Mouse (Mus musculus) ES-Bruce4 (cell line): ENCODE results near the gene Ces1b. TPM values are rescaled to one million over a fixed set of nuclear protein-coding genes. Genes with fewer than 3 reads are reported as not detected.

Experiments
- H3K27ac ChIP-seq: 2 replicates; pipeline ENCODE4 v1.5.1; 2012; ENCODE audit warnings: low read length, inconsistent platforms; ENCODE audit not compliant: insufficient read depth
- H3K27me3 ChIP-seq: 2 replicates; pipeline ENCODE4 v1.6.1; 2012; ENCODE audit warnings: mild to moderate bottlenecking, low read length, inconsistent platforms; ENCODE audit not compliant: control insufficient read depth, poor library complexity, insufficient read depth, severe bottlenecking
- H3K36me3 ChIP-seq: 2 replicates; pipeline ENCODE4 v1.6.1; 2012; ENCODE audit warnings: inconsistent platforms, mild to moderate bottlenecking, low read length, moderate library complexity; ENCODE audit not compliant: control insufficient read depth, poor library complexity, insufficient read depth, severe bottlenecking
- H3K4me1 ChIP-seq: one replicate; pipeline ENCODE4 v1.8.1; 2011; ENCODE audit warnings: low read length; ENCODE audit not compliant: control insufficient read depth, insufficient read depth
- H3K4me3 ChIP-seq: 2 replicates; pipeline ENCODE4 v1.5.1; 2011; ENCODE audit warnings: low read depth, mild to moderate bottlenecking, low read length
- H3K9ac ChIP-seq: 2 replicates; pipeline ENCODE4 v1.6.1; 2012; ENCODE audit warnings: low read depth, mild to moderate bottlenecking, inconsistent platforms; ENCODE audit not compliant: poor library complexity, severe bottlenecking
- H3K9me3 ChIP-seq: replicated peaks from 2 replicates; pipeline ENCODE4 v1.6.1; 2012; ENCODE audit warnings: mild to moderate bottlenecking, low read length, inconsistent platforms; ENCODE audit not compliant: control insufficient read depth, poor library complexity, insufficient read depth, severe bottlenecking
- CTCF ChIP-seq: IDR thresholded peaks from one replicate; pipeline ENCODE4 v1.8.1; 2011; ENCODE audit warnings: low read depth, low read length
- EP300 ChIP-seq: IDR thresholded peaks from 2 replicates; pipeline ENCODE4 v1.6.1; 2011; ENCODE audit warnings: low read depth, low read length; ENCODE audit not compliant: insufficient read depth
- POLR2A ChIP-seq: IDR thresholded peaks from one replicate; pipeline ENCODE4 v1.8.1; 2011; ENCODE audit warnings: low read length; ENCODE audit not compliant: insufficient read depth
- polyA plus RNA-seq: library from polyadenylated mRNA; stranded (reverse); fragments of >200 nt; gene quantifications from 2 replicates; pipeline ENCODE4 v1.2.4, GENCODE M21; 2011; ENCODE audit warnings: low read depth; ENCODE audit not compliant: missing spikeins, insufficient read depth, insufficient read length

Ces1b gene
- polyA plus RNA-seq = not detected in 2 replicates

DNA sequence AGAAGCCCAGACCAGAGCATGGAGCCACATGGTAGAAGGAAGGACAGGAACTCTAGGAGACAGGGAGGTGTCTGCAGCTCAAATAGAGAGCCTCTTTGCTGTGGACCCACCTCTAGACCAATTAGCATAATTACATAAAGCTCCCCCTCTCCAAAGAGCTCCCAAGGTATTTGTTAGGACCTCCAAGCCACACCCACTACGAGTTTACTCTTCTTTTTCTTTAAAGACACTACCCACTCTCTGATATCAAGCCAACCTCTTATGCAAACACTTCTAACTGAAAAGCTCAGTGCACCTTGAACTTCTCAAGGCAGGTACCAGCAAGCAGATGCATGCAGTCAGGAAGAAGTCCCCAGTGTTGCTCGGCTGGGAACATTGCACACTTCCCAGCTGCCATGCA is at the start of gene Ces1b:
Gene Ces1b (minus strand): TSS at position 131 of the 400 bp plus-strand sequence.
- TF ChIP-seq CTCF (no peak), EP300 (no peak), POLR2A (no peak)
- H3K27ac ChIP-seq = no peak within 1 kb of the TSS
- H3K4me1 ChIP-seq = no peaks in the 10 kb centered on the region
- H3K9me3 ChIP-seq = no peaks in the 10 kb centered on the region; the same call in 1 of the 2 replicates
- H3K9ac ChIP-seq = no peak within 1 kb of the TSS
- no peak within 1 kb of the TSS for H3K4me3 ChIP-seq
- H3K36me3 ChIP-seq = no peaks in the 10 kb centered on the region
- no peaks in the 10 kb centered on the region for H3K27me3 ChIP-seq

DNA sequence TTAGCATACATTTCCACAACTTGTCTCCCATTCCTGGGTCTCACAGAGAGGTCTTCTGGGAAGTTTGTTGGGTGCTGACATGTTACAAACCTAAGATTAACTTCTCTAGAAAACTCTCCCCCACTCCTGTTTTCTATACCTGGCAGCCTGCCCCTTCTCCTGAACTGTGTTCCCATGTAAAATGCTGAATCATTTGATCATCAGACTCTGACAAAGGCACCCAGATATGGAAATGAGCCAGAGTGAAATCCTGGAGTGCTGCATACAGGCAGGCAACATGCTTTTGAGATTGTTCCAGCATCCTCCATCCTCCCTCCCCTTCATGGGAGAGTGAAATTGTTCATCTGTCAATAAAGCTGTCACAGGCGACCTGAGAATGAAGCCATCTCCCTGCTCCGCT is 46.7 kb upstream of the Ces1b start:
- no peaks in the 10 kb centered on the region for H3K9me3 ChIP-seq
- TF ChIP-seq POLR2A = no peak
- TF ChIP-seq EP300 = no peak
- H3K27me3 ChIP-seq = no peaks in the 10 kb centered on the region
- no peak overlapping the region for H3K4me3 ChIP-seq
- H3K9ac ChIP-seq = no peak overlapping the region
- no peaks in the 10 kb centered on the region for H3K4me1 ChIP-seq
- no peaks in the 10 kb centered on the region for H3K36me3 ChIP-seq
- H3K27ac ChIP-seq = no peak overlapping the region

DNA sequence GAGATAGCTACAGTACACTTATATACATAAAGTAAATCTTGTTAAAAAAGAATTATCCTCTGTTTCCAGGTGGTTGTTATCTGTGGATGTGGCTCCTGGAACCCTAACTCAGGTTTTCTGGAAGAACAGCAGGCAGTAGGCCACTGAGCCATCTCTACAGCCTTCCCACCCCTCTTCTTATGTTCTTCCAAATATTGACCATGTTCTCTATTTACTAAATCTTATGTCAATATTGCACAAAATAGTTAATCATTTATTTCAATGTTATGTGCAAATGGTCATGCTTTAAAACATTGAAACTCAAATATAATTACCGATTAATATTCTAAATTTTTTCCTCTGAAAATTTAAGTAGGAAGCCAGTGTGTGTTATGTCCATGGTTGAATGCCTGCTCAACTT is 42.2 kb upstream of the Ces1b start:
- Histone ChIP-seq H3K9me3 (no peaks in the 10 kb centered on the region; the same call in 1 of the 2 replicates), H3K4me3 (no peak overlapping the region), H3K4me1 (no peaks in the 10 kb centered on the region), H3K27ac (no peak overlapping the region), H3K36me3 (no peaks in the 10 kb centered on the region), H3K27me3 (no peaks in the 10 kb centered on the region; the same call in 1 of the 2 replicates), H3K9ac (no peak overlapping the region)
- TF ChIP-seq POLR2A (no peak), EP300 (no peak), CTCF (no peak)

DNA sequence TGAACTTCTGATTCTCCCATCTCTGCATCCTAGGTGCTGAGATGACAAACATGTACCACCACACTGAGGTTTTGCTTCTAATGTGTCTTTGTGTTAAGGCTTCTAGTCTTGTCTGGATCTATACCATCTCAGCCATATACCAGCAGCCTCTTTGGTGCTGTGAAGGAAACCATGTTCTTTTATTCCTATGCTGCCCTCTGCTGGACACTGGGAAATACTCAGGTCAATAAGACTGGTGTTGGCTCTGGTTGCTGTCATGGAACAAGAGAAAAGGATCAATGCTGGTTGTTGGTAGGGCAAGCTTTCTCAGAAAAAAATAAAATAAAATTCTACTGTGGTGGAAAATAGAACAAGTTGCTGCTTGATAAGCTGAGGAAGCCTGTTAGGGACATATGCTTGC is 15.6 kb upstream of the Ces1b start:
- no peaks in the 10 kb centered on the region for H3K4me1 ChIP-seq
- TF ChIP-seq EP300 = no peak
- TF ChIP-seq POLR2A = no peak
- no peak for TF ChIP-seq CTCF
- no peaks in the 10 kb centered on the region for H3K36me3 ChIP-seq
- H3K27ac ChIP-seq = no peak overlapping the region
- H3K9me3 ChIP-seq = no peaks in the 10 kb centered on the region
- no peak overlapping the region for H3K4me3 ChIP-seq
- H3K27me3 ChIP-seq = no peaks in the 10 kb centered on the region
- no peak overlapping the region for H3K9ac ChIP-seq

- Histone ChIP-seq H3K36me3 (no peaks in the 10 kb centered on the region), H3K27ac (no peak overlapping the region), H3K9ac (no peak overlapping the region), H3K4me1 (no peaks in the 10 kb centered on the region), H3K27me3 (no peaks in the 10 kb centered on the region), H3K9me3 (no peaks in the 10 kb centered on the region), H3K4me3 (no peak overlapping the region)
- no peak for TF ChIP-seq POLR2A
- no peak for TF ChIP-seq EP300
- TF ChIP-seq CTCF = no peak
Measured at GRCm38 (mm10) chr8:93091324-93091723, 11.5 kb upstream of the Ces1b start.

DNA sequence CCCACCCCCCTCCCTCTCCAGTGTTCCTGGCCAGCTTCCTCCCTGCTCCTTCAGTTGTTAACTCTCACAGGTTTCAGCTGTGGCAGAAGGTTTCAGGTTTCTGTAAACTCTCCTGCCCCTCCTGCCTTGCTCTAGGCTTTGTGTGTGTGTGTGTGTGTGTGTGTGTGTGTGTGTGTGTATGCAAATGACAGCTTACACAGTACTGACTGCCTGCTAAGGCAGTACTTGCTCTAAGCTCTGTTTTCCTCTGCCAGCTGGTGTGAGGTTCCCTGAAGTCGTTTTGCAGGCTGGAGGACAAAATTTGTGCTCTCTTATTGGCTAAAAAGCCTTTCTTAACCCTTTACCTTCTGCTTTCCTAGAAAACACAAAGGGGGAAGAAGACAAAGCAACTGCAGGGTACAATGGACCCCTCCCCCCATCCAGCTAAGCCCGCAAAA is 8.9 kb upstream of the Ces1b start:
- Histone ChIP-seq H3K9ac (no peak overlapping the region), H3K9me3 (no peaks in the 10 kb centered on the region), H3K27me3 (no peaks in the 10 kb centered on the region), H3K4me1 (no peaks in the 10 kb centered on the region), H3K4me3 (no peak overlapping the region), H3K36me3 (no peaks in the 10 kb centered on the region), H3K27ac (no peak overlapping the region)
- TF ChIP-seq POLR2A = no peak
- no peak for TF ChIP-seq CTCF
- no peak for TF ChIP-seq EP300
